Mouse (Mus musculus) 3134 (cell line): Measurements from ENCODE around the gene Ywhab.

Experiments used
- DNase-seq: peaks from one replicate; pipeline ENCODE4 v3.0.0-alpha.2; 2011; ENCODE audit warnings: low spot score; ENCODE audit not compliant: insufficient read length; ENCODE audit errors: extremely low read depth

Ywhab gene

DNA sequence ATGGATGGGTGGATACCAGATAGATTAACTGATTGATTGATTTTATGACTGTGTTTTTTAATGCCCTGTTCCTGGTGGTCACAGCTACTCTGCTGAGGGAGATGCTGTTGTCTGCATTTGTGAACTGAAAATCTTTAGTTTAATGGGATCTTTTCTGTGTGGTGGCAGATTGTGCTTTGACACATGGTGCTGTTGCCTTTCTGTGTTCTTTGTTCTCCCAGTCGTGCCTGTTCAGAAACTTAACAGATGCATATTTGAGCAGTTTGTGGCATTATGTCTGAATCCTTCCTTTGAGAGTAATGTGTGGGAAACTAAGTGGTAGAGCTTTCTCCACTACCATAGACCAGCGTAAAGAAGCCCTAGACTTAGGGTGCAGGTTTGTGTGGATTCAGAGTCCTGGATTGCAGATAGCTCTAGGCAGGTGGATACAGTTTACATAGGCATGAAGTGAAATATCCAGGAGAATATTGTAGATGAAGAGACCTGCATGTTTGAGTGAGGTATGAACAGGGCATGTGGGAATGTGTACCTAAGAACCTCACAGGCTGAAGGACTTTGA, 13.3 kb downstream of the Ywhab start:
- no peak for DNase-seq

DNA sequence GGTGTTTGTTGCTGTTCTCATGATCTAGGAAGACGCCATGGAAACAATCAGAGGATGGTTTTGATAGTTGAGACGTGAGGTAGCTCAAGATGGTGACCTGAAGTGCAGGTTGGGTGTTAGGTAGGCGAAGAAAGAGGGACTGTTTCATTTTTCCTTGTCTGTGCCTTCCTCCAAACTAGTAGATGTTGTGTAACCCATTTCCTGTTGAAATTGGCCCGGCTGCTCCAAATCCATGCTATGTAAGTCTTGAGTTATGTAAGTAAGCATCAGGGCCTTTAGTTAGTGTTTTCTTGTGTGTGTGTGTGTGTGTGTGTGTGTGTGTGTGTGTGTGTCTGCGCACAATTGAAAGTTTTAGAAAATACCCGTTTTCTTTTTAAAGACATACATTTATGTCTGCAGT, 14.5 kb downstream of the Ywhab start:
- DNase-seq, result peak; percentile 52

DNA sequence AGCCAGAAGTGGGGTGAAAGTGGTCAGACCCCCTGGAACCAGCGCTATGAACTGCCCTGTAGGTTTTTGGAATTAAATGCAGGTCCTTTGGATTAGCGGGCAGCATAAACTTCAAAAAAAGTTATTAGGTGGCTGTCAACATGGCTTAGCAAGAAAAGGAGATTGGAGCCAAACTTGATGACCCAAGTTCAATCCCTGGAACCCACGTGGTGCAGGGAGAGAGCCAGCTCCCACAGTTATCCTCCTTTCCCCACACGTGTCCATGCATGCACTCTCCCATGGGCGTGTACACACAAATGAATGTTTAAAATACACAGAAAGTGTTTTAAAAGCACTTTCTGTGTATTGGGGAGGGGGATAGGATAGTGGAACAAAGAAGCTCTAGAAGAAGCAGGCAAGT, 15.7 kb downstream of the Ywhab start:
- no peak for DNase-seq

DNA sequence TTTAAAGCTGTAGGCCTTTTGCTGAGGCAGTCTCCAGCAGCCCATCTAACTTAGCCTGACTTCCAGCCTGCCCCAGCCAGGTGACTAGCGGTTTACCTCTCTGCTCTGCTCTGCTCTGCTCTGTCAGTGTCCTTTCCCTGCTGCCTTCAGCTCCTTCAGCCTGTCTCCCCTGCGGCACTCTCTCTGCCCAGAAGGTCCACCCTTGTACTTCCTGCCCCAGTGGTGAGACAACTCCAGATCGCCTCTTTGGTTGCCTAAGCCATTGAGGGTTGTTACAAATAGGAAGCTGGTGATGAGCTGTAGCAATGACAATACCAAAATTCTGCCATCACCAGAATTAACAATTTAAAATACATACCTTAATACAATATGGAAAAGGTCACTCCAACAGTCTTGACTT, 16.2 kb downstream of the Ywhab start:
- DNase-seq, result no peak

DNA sequence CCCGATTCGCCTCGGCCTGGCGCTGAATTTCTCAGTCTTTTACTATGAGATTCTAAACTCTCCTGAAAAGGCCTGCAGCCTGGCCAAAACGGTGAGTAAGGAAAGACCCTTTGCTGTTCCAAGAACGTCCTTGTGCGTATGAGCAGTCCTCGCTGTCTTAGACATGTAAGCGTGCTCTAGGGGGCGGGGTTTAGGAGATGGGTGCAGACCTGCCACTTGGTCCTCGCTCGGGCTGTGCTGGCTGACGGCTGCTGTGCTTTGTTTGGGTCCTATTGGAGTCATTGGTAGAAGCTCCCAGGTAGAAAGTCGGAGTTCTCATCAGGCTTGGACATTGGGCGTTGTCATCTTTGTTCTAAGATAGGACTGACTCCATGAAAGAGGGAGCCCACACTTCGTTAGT, 20.5 kb downstream of the Ywhab start:
- no peak for DNase-seq

- DNase-seq, result no peak
These were observed 24.1 kb downstream of the Ywhab start for GRCm38 (mm10) chr2:164018910-164019309.

DNA sequence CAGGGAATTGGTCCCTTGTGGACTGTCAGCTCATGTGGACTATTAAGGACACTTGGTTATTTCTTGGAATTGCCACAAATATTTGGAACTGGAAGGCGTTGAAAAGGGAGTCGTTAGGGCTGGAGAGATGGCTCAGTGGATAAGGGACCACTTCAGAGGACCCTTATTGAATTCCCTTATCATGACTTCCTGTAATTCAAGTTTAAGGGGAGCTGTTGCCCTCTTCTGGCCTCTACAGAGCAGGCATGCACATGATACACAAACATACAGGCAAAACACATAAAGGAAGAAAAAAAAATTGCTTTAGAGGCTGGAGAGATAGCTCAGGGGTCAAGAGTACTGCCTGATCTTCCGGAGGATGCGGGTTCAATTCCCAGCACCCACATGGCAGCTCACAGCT, 25.2 kb downstream of the Ywhab start:
- DNase-seq, result no peak

- DNase-seq, result no peak
These were observed 27.3 kb downstream of the Ywhab start for GRCm38 (mm10) chr2:164022104-164022503.

DNA sequence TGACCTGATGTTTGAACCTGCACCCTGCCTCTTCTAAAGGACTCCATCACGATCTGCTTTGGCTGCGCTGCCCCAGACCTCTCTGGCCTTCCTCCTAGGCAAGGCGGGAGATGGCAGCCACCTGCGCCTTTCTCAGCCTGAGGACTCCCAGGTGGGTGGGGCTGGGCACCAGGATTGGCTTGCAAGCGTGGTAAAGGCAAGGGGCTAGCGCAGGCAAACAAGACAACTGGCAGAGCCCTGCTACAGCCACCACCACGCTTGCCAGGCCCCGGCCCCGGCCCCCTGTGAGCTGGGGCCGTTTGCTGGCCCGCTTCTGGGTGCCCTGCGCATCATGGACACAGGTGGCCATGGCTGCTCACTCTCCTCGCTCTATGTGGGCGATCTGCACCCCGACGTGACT, 30.4 kb downstream of the Ywhab start, which contains the start of gene Pabpc1l:
TSS of gene Pabpc1l (plus strand) at position 301 of the 400 bp plus-strand sequence.
- no peak for DNase-seq

DNA sequence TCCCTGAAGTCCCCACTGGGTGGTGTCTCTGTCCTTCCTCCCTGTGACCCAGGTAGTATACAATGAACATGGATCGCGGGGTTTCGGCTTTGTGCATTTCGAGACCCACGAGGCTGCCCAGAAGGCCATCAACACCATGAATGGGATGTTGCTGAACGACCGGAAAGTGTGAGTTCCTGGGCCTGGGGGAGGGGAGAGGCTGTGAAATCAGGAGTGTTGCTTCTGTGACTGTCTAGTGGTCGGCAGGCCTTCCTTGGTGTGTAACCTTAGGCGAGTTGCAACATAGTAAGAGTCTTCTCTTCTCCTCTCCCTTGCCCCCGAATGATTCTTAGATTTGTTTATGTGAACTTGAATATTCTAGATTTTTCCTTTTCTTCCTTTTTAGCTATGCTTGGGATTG, 36.4 kb downstream of the Ywhab start:
- no peak for DNase-seq

- no peak for DNase-seq
These were observed 38.2 kb downstream of the Ywhab start for GRCm38 (mm10) chr2:164032973-164033372.

DNA sequence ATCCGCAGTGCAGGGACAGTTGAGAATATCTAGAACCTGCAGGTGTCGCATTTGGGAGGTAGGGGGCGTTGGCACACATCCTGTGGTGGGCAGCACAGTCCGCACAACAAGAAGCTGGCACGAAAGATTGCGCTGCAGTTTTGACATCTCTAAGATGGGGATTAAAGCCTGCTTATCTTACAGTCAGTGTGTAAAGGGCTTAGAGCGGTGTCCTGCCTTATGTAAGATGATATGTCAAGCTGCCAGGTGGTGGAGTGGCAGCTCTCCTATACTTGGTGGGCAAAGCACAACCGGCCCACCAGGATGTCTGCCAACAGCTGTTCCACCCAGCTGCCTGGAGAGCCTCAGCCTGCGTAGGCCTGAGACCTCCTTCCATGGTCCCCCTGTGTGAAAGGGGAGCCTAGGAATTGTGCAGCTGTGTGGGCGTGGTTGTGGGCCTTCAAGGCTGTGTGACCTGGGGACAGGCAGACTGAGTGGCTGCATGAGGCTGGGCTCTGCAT, 41.8 kb downstream of the Ywhab start:
- DNase-seq, result no peak

DNA sequence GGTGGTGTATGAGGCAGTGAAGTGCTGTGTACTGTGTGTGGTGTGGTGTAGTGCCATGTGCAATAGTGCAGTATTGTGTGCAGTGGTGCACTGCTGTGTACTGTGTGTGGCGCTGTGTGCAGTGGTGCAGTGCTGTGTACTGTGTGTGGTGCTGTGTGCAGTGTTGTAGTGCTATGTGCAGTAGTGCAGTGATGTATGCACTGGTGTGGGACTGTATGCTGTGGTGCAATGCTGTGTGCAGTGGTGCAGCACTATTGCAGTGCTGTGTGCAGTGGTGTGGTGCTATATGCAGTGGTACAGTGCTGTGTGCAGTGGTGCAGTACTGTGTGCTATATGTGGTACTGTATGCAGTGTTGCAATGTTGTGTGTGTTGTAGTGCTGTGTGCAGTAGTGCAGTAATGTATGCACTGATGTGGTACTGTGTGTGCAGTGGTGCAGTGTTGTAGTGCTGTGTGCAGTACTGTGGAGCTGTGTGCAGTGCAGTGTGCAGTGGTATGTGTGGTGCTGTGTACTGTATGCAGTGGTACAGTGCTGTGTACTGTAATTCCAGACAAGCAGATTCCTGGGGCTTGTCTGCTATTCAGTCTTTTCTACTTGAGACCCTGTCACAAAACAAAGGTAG, 43.8 kb downstream of the Ywhab start:
- DNase-seq, result no peak

GRCm38 (mm10) chr2:164040949-164041348, 46.2 kb downstream of the Ywhab start:
- no peak for DNase-seq

DNA sequence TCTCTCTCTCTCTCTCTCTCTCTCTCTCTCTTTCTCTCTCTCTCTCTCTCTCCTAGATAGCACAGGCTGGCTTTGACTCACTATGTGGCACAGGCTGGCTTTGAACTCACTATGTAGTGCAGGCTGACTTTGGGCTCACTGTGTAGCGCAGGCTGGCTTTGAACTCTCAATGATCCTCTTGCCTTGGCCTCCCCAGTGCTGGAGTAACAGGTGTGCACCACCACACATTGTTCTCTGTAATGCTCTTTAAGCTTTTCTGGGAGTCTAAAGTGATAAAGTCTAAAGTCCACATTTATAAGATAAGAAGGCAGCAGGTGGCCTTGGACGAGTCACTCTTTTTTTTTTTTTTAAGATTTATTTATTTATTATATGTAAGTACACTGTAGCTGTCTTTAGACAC, 46.8 kb downstream of the Ywhab start:
- DNase-seq, result no peak

- peak; percentile 64 for DNase-seq
These were observed 52.5 kb downstream of the Ywhab start for GRCm38 (mm10) chr2:164047197-164047690.

- no peak for DNase-seq
These were observed 59.0 kb downstream of the Ywhab start for GRCm38 (mm10) chr2:164053767-164054166.

DNA sequence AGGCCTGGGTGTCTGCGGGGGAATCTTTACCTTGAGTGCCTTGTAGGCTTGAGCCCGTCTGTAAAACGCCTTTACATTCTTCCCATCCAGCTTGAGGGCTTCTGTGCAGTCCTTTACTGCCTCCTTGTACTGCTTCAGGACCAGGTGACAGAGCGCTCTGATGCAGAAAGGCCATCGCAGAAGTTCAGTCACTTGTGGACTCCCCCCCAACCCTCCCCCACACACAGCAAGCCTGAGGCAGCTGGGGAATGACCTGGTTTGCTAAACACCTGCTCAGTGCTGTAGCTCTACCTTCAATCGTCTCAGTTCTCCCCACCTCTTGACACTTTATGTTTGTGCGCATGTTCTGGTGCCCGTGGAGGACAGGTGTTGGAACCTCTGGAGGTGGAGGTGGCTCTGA, 59.9 kb downstream of the Ywhab start:
- no peak for DNase-seq

DNA sequence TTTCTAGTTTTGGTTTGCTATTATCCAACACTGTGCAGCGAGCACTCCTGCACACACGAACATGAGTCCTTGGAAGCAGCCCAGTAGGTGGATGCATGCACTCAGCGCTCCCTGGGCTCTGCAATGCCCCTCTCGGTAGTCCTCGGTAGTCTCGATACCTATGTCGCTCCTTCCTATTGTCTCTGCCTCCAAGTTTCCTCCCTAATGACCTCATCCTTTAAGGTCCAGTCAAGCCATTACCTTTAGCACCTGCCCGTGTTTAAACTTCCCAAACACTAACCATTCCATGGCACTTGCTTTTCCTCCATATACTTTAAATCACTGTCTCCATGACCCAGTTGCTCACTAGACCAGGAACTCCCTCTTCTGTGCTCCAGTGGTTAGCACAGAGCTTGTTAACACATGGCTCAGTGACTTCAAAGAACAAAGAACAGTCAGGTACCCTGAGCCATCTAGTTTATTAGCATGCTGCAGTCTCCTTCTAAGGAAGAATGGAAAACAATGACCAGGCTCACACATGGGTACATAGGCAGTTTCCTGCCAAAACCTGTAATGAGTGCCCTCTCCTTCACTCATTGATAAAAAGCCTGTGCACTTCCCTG, 65.0 kb downstream of the Ywhab start:
- no peak for DNase-seq
